ENCODE assay signal across 10 mouse cellular contexts in the genomic region with DNA sequence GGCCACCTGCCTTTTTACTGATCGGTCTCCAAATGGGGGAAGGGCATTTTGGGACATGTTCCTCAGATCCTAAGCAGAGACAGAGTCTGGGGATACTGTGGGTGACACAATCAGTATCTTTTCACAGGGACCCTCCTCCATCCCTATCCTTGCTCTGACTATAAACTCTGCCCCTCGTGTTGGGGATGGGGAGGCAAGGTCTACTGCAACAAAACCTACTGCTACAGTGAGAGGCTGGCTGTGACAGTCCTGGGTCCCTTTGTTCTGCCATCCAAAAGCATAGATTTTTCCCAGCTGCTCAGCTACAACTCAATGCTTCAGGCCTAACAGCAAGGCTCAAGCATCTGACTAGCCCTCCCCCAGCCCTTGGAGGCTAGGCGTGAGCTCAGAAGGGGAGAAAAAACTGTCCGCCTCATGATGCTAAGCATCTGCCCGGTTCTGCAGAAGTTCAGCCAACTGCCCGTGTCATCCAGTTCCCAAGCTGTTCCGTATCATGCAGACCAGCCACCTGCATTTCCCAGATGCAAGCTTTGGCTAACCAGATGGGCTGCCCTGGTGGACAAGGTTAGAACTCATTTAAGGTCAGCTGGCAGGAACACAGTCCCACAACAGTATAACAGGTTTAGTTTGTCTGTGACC.
DNase-seq lines count a peak whose midpoint lies in the region; ATAC-seq and TF ChIP-seq lines count a peak whose summit lies in the region.
"Had no signal": no experiment of that assay in that cellular context is flagged by ENCODE, and none has a peak within 500 bp of the region (broad histone marks: within the 10 kb centered on the region; RNA-seq: fewer than 3 reads in every experiment).

No protein-coding gene starts in this region.

- no peak overlapping the region for H3K4me2 ChIP-seq in heart, embryonic 12.5 days
- H3K4me2 ChIP-seq in forebrain, postnatal 0 days (ENCODE audit: low read depth): no peak overlapping the region
- H3K4me2 ChIP-seq in neural tube, embryonic 14.5 days (ENCODE audit: low read depth, low read length): no peak overlapping the region
- H3K4me2 ChIP-seq: heart, embryonic 15.5 days; liver, embryonic 13.5 days had no signal

- H3K9ac ChIP-seq in heart, embryonic 12.5 days: no peak overlapping the region
- H3K9ac ChIP-seq in forebrain, postnatal 0 days: no peak overlapping the region
- no peak overlapping the region for H3K9ac ChIP-seq in neural tube, embryonic 14.5 days (replicated peaks; ENCODE audit: low read depth, low read length)
- H3K9ac ChIP-seq: heart, embryonic 15.5 days; liver, embryonic 13.5 days had no signal

- no peak for TF ChIP-seq CTCF in forebrain, postnatal 0 days (IDR thresholded peaks at IDR 0.05; ENCODE audit: low read depth)

- intact Hi-C loops in left cerebral cortex, postnatal 4 days (cut with DNase I): no loop called here

- DNase-seq in heart, adult 11 months: peak; percentile 92
- DNase-seq in left cerebral cortex, postnatal 4 days: peak; percentile 32
- no peak for DNase-seq in left cerebral cortex, adult 9 months (ENCODE audit: low spot score in 2 of 2)
- DNase-seq in forebrain, postnatal 0 days: no peak
- DNase-seq in lung, postnatal 36 days: no peak
- DNase-seq: kidney, postnatal 10 days; liver, embryonic 13.5 days had no signal

- H3K27ac ChIP-seq in heart, embryonic 12.5 days (ENCODE audit: poor library complexity, severe bottlenecking): no peak overlapping the region
- no peak overlapping the region for H3K27ac ChIP-seq in forebrain, postnatal 0 days (ENCODE audit: low read depth, low read length)
- peak overlapping the region; percentile 52 for H3K27ac ChIP-seq in neural tube, embryonic 14.5 days (ENCODE audit: low read depth, low read length)
- H3K27ac ChIP-seq: heart, embryonic 15.5 days; liver, embryonic 13.5 days had no signal

- no peak overlapping the region for H3K4me3 ChIP-seq in heart, embryonic 12.5 days
- no peak overlapping the region for H3K4me3 ChIP-seq in forebrain, postnatal 0 days (ENCODE audit: low read depth, low read length)
- no peak overlapping the region for H3K4me3 ChIP-seq in neural tube, embryonic 14.5 days (ENCODE audit: low read depth, low read length)
- H3K4me3 ChIP-seq: heart, embryonic 15.5 days; liver, embryonic 13.5 days had no signal

- no peaks in the 10 kb centered on the region for H3K27me3 ChIP-seq in heart, embryonic 12.5 days (replicated peaks)
- H3K27me3 ChIP-seq in forebrain, postnatal 0 days (ENCODE audit: insufficient read depth, low read length): no peaks in the 10 kb centered on the region
- no peaks in the 10 kb centered on the region for H3K27me3 ChIP-seq in neural tube, embryonic 14.5 days (ENCODE audit: control insufficient read depth, insufficient read depth, low read length)
- H3K27me3 ChIP-seq: heart, embryonic 15.5 days; liver, embryonic 13.5 days had no signal

- ATAC-seq in heart, embryonic 12.5 days (ENCODE audit: insufficient number of reproducible peaks, low FRiP score): no peak
- peak; percentile 8; the same call in 1 of the 2 replicates for ATAC-seq in forebrain, postnatal 0 days
- peak; percentile 9; the same call in 1 of the 2 replicates for ATAC-seq in neural tube, embryonic 14.5 days (ENCODE audit: low read depth)

- no peaks in the 10 kb centered on the region for H3K36me3 ChIP-seq in heart, embryonic 12.5 days
- H3K36me3 ChIP-seq in forebrain, postnatal 0 days (ENCODE audit: insufficient read depth): no peaks in the 10 kb centered on the region
- H3K36me3 ChIP-seq in neural tube, embryonic 14.5 days (ENCODE audit: control insufficient read depth, insufficient read depth, low read length): no peaks in the 10 kb centered on the region
- H3K36me3 ChIP-seq: heart, embryonic 15.5 days; liver, embryonic 13.5 days had no signal

- no peaks in the 10 kb centered on the region for H3K9me3 ChIP-seq in heart, embryonic 12.5 days (replicated peaks)
- no peaks in the 10 kb centered on the region for H3K9me3 ChIP-seq in forebrain, postnatal 0 days (ENCODE audit: low read length)
- H3K9me3 ChIP-seq in neural tube, embryonic 14.5 days (ENCODE audit: control insufficient read depth, low read length): no peaks in the 10 kb centered on the region
- H3K9me3 ChIP-seq: heart, embryonic 15.5 days; liver, embryonic 13.5 days had no signal

- H3K4me1 ChIP-seq in heart, embryonic 12.5 days (replicated peaks): peaks cover 5% of the 10 kb centered on the region; the same call in 1 of the 2 replicates
- H3K4me1 ChIP-seq in forebrain, postnatal 0 days (ENCODE audit: insufficient read depth): no peaks in the 10 kb centered on the region
- H3K4me1 ChIP-seq in neural tube, embryonic 14.5 days (ENCODE audit: control insufficient read depth, insufficient read depth, low read length): 0 out of 2 replicates have a peak, but pooled peaks cover 10% of the 10 kb centered on the region

- 64% methylated on average over 7 of the region's 7 CpGs for WGBS in heart, embryonic 12.5 days
- 61% methylated on average over 7 of the region's 7 CpGs for WGBS in forebrain, postnatal 0 days
- 32% methylated on average over 7 of the region's 7 CpGs for WGBS in neural tube, embryonic 14.5 days

Comparison
In these comparisons a context has a peak if more than half of its experiments do, and no peak if none do; other contexts are left out.
1. DNase-seq: peak in heart, adult 11 months (single experiment) and left cerebral cortex, postnatal 4 days (single experiment); none in left cerebral cortex, adult 9 months (0 of 2), forebrain, postnatal 0 days (single experiment) and lung, postnatal 36 days (single experiment).